Mouse (Mus musculus) forebrain, embryonic 13.5 days (tissue): ENCODE measurements at regions not wholly inside any gene's neighbourhood (a gene's known extent, or its start where the extent isn't known, plus 50 kb on each side); places are given as distances from the start of the nearest gene placed in this dataset.

Experiments used
- ATAC-seq: fragments of 200-750 bp; cut with Nextera tagmentation; 2 replicates; pipeline ENCODE4 v1.8.0; 2017
- H3K27ac ChIP-seq: fragments of 300-500 bp; sonication (generic); 2 replicates; pipeline ENCODE4 v1.5.1; 2015; ENCODE audit warnings: inconsistent platforms, mild to moderate bottlenecking, moderate library complexity
- H3K27me3 ChIP-seq: fragments of 300-500 bp; sonication (generic); 2 replicates; pipeline ENCODE4 v1.6.1; 2015; ENCODE audit warnings: mild to moderate bottlenecking, inconsistent platforms
- H3K36me3 ChIP-seq: fragments of 300-500 bp; sonication (generic); 2 replicates; pipeline ENCODE4 v1.6.1; 2015; ENCODE audit warnings: mild to moderate bottlenecking, inconsistent platforms; ENCODE audit not compliant: poor library complexity, severe bottlenecking
- H3K4me1 ChIP-seq: fragments of 300-500 bp; sonication (generic); 2 replicates; pipeline ENCODE4 v1.6.1; 2015; ENCODE audit warnings: inconsistent platforms
- H3K4me2 ChIP-seq: fragments of 300-500 bp; sonication (generic); 2 replicates; pipeline ENCODE4 v1.6.1; 2015; ENCODE audit warnings: inconsistent platforms, mild to moderate bottlenecking, moderate library complexity
- H3K4me3 ChIP-seq: fragments of 300-500 bp; sonication (generic); 2 replicates; pipeline ENCODE4 v1.5.1; 2015; ENCODE audit warnings: mild to moderate bottlenecking, inconsistent platforms
- H3K9ac ChIP-seq: fragments of 300-500 bp; sonication (generic); 2 replicates; pipeline ENCODE4 v1.6.1; 2015; ENCODE audit warnings: mild to moderate bottlenecking, inconsistent platforms
- H3K9me3 ChIP-seq: fragments of 300-500 bp; sonication (generic); replicated peaks from 2 replicates; pipeline ENCODE4 v1.6.1; 2016; ENCODE audit warnings: inconsistent platforms
- WGBS: fragments of 180-500 bp; shearing (Covaris S2); methylation state at CpG from one replicate; pipeline ENCODE4 v1.1.7; 2015; 5-methylcytosine and 5-hydroxymethylcytosine counted together

DNA sequence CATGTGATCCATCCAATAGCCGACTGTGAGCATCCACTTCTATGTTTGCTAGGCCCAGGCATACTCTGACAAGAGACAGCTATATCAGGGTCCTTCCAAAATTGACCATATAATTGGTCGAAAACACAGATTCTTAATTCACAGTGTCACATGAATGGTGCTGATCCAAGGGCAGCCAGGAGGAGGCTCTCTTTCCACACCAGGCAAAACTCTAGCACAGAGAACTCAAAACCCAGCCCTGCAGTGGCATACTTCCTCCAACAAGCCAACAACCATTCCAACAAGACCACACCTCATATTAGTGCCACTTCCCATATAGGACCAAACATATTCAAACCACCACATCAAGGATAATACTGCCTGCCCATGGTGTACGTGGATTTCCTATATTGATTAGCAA, 68.1 kb upstream of the Tas2r118 start:
- H3K36me3 ChIP-seq: no peaks in the 10 kb centered on the region
- no peaks in the 10 kb centered on the region for H3K27me3 ChIP-seq
- no peak for ATAC-seq
- no peak overlapping the region for H3K9ac ChIP-seq
- WGBS: 91% methylated on average over 3 of the region's 3 CpGs
- H3K9me3 ChIP-seq: no peaks in the 10 kb centered on the region
- H3K4me2 ChIP-seq: no peak overlapping the region
- no peaks in the 10 kb centered on the region for H3K4me1 ChIP-seq
- H3K4me3 ChIP-seq: no peak overlapping the region
- no peak overlapping the region for H3K27ac ChIP-seq

DNA sequence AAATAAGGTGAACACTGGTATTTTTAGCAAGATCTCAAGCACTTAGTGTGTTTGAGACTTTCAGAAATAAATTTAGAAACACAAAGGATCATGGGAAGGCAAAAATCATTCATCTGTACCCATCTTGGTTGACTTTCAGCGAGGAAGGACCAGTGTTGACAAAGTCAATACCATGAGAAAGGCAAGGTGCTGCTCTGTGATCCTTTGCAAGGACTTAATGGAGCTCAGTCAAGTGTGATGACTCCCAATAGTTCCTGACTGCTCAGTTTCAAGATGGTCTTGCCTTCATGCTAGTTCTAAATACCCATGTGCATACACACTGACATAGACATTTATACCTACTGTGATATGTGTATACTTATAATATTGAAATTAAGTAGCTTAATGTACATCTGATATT, 56.5 kb upstream of the Tas2r118 start:
- H3K27ac ChIP-seq: no peak overlapping the region
- ATAC-seq: no peak

DNA sequence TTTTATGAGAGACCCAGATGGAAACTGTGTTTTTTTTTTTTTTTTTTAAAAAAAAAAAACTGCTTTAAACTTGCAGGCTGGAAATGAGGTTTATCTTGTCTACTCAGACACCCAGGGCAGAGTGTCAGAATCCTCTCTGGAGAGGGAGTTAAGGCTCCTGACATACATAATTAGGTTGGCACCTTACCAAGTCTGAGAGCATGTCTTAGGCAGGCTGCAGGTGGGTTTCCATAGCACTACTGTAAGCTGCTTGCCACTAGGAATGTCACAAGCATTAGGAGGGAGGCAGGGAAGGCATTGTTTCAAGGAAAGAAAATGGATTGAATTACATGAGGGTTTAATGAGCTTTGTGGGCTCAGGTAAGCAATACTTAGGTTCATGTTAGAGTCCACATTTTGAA, 55.9 kb upstream of the Tas2r118 start:
- peak; percentile 73 for ATAC-seq

More for the DNA sequence above, 56.5 kb upstream of the Tas2r118 start:
- Histone ChIP-seq H3K27me3 (no peaks in the 10 kb centered on the region), H3K4me2 (no peak overlapping the region), H3K4me1 (0 out of 2 replicates have a peak, but pooled peaks cover 3% of the 10 kb centered on the region), H3K4me3 (no peak overlapping the region), H3K9ac (no peak overlapping the region), H3K9me3 (no peaks in the 10 kb centered on the region), H3K36me3 (no peaks in the 10 kb centered on the region)
- 80% methylated on average over 1 of the region's 1 CpGs for WGBS

More for the DNA sequence above, 55.9 kb upstream of the Tas2r118 start:
- Histone ChIP-seq H3K9ac (no peak overlapping the region), H3K4me3 (no peak overlapping the region), H3K27me3 (no peaks in the 10 kb centered on the region), H3K9me3 (no peaks in the 10 kb centered on the region), H3K4me1 (0 out of 2 replicates have a peak, but pooled peaks cover 3% of the 10 kb centered on the region), H3K4me2 (no peak overlapping the region), H3K36me3 (no peaks in the 10 kb centered on the region), H3K27ac (no peak overlapping the region)
